Mouse (Mus musculus) forebrain, embryonic 13.5 days (tissue): ENCODE results near the gene Dmgdh. TPM values are rescaled to one million over a fixed set of nuclear protein-coding genes. Genes with fewer than 3 reads are reported as not detected.
A peak's percentile ranks its signal among the peaks of the same experiment; 100 is the strongest.

Experiments used
- ATAC-seq: fragments of 200-750 bp; cut with Nextera tagmentation; 2 replicates; pipeline ENCODE4 v1.8.0; 2017
- H3K27ac ChIP-seq: fragments of 300-500 bp; sonication (generic); 2 replicates; pipeline ENCODE4 v1.5.1; 2015; ENCODE audit warnings: inconsistent platforms, mild to moderate bottlenecking, moderate library complexity
- H3K27me3 ChIP-seq: fragments of 300-500 bp; sonication (generic); 2 replicates; pipeline ENCODE4 v1.6.1; 2015; ENCODE audit warnings: mild to moderate bottlenecking, inconsistent platforms
- H3K36me3 ChIP-seq: fragments of 300-500 bp; sonication (generic); 2 replicates; pipeline ENCODE4 v1.6.1; 2015; ENCODE audit warnings: mild to moderate bottlenecking, inconsistent platforms; ENCODE audit not compliant: poor library complexity, severe bottlenecking
- H3K4me1 ChIP-seq: fragments of 300-500 bp; sonication (generic); 2 replicates; pipeline ENCODE4 v1.6.1; 2015; ENCODE audit warnings: inconsistent platforms
- H3K4me2 ChIP-seq: fragments of 300-500 bp; sonication (generic); 2 replicates; pipeline ENCODE4 v1.6.1; 2015; ENCODE audit warnings: inconsistent platforms, mild to moderate bottlenecking, moderate library complexity
- H3K4me3 ChIP-seq: fragments of 300-500 bp; sonication (generic); 2 replicates; pipeline ENCODE4 v1.5.1; 2015; ENCODE audit warnings: mild to moderate bottlenecking, inconsistent platforms
- H3K9ac ChIP-seq: fragments of 300-500 bp; sonication (generic); 2 replicates; pipeline ENCODE4 v1.6.1; 2015; ENCODE audit warnings: mild to moderate bottlenecking, inconsistent platforms
- H3K9me3 ChIP-seq: fragments of 300-500 bp; sonication (generic); replicated peaks from 2 replicates; pipeline ENCODE4 v1.6.1; 2016; ENCODE audit warnings: inconsistent platforms
- WGBS: fragments of 180-500 bp; shearing (Covaris S2); methylation state at CpG from one replicate; pipeline ENCODE4 v1.1.7; 2015; 5-methylcytosine and 5-hydroxymethylcytosine counted together
- polyA plus RNA-seq: library from polyadenylated mRNA; unstranded; fragments of >200 nt; fragmentation: Nextera tagmentation; extraction: Ambion mirVana; gene quantifications from 2 replicates; pipeline ENCODE4 v1.2.1, GENCODE M21; 2015

Dmgdh gene
- polyA plus RNA-seq = 0.06 and 0.10 TPM in 2 replicates

DNA sequence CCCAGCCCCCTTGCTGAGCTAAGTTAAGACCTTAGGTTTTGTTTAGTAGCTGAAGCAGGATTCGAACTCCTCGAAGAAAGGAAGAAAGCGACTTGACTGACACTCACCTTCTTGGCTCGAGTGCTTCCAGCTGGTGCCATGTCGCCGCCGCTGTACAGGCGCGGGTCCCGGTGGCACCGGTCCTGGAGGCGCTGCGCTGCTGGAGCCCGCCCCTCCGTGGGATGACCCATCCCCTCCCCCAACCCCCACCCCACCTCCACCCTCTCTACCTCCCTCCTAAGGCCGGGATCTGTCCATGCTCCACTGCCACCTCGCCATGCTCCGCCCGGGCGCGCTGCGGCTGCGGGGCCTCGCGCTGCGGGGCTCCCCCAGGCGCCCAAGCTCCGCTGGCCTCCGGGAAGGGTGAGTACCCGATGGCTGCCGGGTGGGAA, at the start of gene Dmgdh, which contains the start of gene Bhmt2:
TSS of gene Dmgdh (plus strand) at position 303 of the 431 bp plus-strand sequence.
TSS of gene Bhmt2 (minus strand) at position 172 of the 431 bp plus-strand sequence.
- no peak for ATAC-seq
- no peak within 1 kb of the TSS for H3K4me3 ChIP-seq

GRCm38 (mm10) chr13:93628861-93629260, 45.4 kb upstream of the Dmgdh start:
- WGBS = 21% methylated on average over 6 of the region's 6 CpGs
- Histone ChIP-seq H3K27me3 (no peaks in the 10 kb centered on the region), H3K36me3 (no peaks in the 10 kb centered on the region), H3K27ac (no peak overlapping the region), H3K4me2 (no peak overlapping the region), H3K4me1 (peaks cover 5% of the 10 kb centered on the region; the same call in 1 of the 2 replicates), H3K4me3 (no peak overlapping the region), H3K9ac (no peak overlapping the region), H3K9me3 (no peaks in the 10 kb centered on the region)
- ATAC-seq = no peak

More for the DNA sequence above, at the start of gene Dmgdh, which contains the start of gene Bhmt2:
- no peaks in the 10 kb centered on the region for H3K36me3 ChIP-seq
- H3K27ac ChIP-seq = no peak within 1 kb of the TSS
- peaks cover 13% of the 10 kb centered on the region for H3K27me3 ChIP-seq
- H3K9me3 ChIP-seq = no peaks in the 10 kb centered on the region
- H3K4me1 ChIP-seq = 0 out of 2 replicates have a peak, but pooled peaks cover 6% of the 10 kb centered on the region
- peak within 1 kb of the TSS; percentile 33 for H3K4me2 ChIP-seq
- no peak within 1 kb of the TSS for H3K9ac ChIP-seq
- 6% methylated on average over 29 of the region's 31 CpGs for whole genome bisulfite sequencing

DNA sequence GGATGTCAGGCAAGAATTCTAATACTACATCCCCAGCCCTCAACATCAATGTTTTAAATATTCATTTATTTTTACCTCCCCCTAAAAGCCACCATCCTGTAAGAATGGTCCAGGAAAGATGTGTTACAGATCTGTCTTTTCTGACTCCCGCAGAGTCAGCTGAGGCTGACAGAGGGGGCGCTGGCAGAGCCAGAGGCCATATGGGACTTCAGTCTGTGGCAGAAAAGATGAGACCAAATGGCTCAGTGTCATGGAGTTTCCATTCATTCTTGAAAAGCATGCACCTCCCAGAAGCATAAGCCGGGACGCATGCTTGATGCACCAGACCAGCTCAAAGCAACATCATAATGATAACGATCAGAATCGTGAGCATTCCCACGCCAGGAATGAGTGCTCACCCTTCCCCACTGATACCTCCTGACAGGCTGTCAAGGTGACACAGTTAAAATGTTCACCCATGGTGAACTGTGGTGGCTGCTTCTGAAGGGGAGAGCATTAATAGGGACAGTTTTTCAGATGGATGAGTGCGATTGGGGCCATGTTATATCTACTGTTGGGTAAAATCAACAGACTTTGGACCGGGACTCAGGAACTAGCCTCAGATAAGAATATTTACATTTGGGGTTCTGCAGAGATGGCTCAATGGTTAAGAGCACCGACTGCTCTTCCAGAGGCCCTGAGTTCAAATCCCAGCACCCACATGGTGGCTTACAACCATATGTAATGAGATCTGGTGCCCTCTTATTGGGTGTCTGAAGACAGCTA, 43.1 kb upstream of the Dmgdh start:
- no peak overlapping the region for H3K9ac ChIP-seq
- no peaks in the 10 kb centered on the region for H3K9me3 ChIP-seq
- WGBS = 90% methylated on average over 10 of the region's 10 CpGs
- H3K4me1 ChIP-seq = peaks cover 5% of the 10 kb centered on the region; the same call in 1 of the 2 replicates
- no peak overlapping the region for H3K4me2 ChIP-seq
- H3K27me3 ChIP-seq = no peaks in the 10 kb centered on the region
- no peak for ATAC-seq
- H3K36me3 ChIP-seq = no peaks in the 10 kb centered on the region
- no peak overlapping the region for H3K4me3 ChIP-seq
- H3K27ac ChIP-seq = no peak overlapping the region

DNA sequence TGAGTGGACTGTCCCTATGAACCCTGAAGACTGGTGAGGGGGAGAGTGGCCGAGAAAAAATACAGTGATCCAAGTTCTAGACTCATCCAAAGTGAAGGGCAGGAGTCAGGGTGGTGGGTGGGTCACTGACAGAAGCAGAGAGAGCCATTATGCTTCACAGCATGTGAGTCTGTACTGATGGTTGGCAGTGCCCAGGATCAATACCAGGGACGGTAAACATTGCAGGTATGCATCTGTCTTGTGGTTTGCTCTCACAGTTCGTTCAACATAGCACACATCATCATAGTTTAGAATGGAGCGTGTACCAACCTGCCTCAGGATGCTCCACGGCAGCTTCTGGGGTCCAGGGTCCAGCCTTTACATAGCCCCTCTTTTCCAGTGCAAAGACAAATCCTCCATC, 41.3 kb upstream of the Dmgdh start:
- Histone ChIP-seq H3K9ac (no peak overlapping the region), H3K4me1 (peaks cover 5% of the 10 kb centered on the region; the same call in 1 of the 2 replicates), H3K36me3 (no peaks in the 10 kb centered on the region), H3K4me3 (no peak overlapping the region), H3K27me3 (no peaks in the 10 kb centered on the region), H3K27ac (no peak overlapping the region), H3K9me3 (no peaks in the 10 kb centered on the region), H3K4me2 (no peak overlapping the region)
- no peak for ATAC-seq
- 84% methylated on average over 5 of the region's 5 CpGs for WGBS

- Histone ChIP-seq H3K9me3 (no peaks in the 10 kb centered on the region), H3K27me3 (no peaks in the 10 kb centered on the region), H3K36me3 (no peaks in the 10 kb centered on the region), H3K9ac (no peak overlapping the region), H3K27ac (no peak overlapping the region), H3K4me1 (no peaks in the 10 kb centered on the region), H3K4me2 (no peak overlapping the region), H3K4me3 (no peak overlapping the region)
- 82% methylated on average over 1 of the region's 1 CpGs for WGBS
- no peak for ATAC-seq
Measured at GRCm38 (mm10) chr13:93636561-93636960, 37.7 kb upstream of the Dmgdh start.

- Histone ChIP-seq H3K9me3 (no peaks in the 10 kb centered on the region), H3K4me1 (no peaks in the 10 kb centered on the region), H3K4me2 (no peak within 1 kb of the TSS), H3K27ac (no peak within 1 kb of the TSS), H3K9ac (no peak within 1 kb of the TSS), H3K36me3 (no peaks in the 10 kb centered on the region), H3K4me3 (no peak within 1 kb of the TSS), H3K27me3 (no peaks in the 10 kb centered on the region)
- no peak for ATAC-seq
- WGBS = 80% methylated on average over 19 of the region's 19 CpGs
Measured at GRCm38 (mm10) chr13:93637282-93638245, 36.7 kb upstream of the Dmgdh start, which contains the start of gene Bhmt. Gene Bhmt (minus strand): TSS chr13:93637961.

DNA sequence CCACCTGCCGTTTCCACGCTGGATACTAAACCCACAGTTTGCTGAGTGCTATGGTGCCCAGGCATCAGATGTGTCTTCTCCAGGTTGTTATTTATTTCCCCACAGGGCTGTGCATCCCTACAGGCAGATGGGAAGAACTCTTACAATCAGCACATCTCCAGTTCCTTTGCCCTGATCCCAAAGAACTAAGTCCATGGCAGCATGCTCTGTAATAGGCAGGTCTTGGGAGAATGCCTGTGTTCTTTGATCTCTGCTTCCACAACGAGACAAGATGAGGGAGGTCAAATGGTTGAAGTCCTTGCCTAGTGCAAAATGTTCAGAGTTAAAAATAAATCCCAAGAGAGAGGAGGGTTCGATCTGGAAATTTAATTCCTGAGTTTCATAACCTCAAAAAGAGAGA, 34.6 kb upstream of the Dmgdh start:
- no peak overlapping the region for H3K4me2 ChIP-seq
- H3K27me3 ChIP-seq = no peaks in the 10 kb centered on the region
- H3K36me3 ChIP-seq = no peaks in the 10 kb centered on the region
- no peak overlapping the region for H3K4me3 ChIP-seq
- H3K9ac ChIP-seq = no peak overlapping the region
- H3K27ac ChIP-seq = no peak overlapping the region
- no peaks in the 10 kb centered on the region for H3K9me3 ChIP-seq
- 77% methylated on average over 4 of the region's 4 CpGs for WGBS
- ATAC-seq = no peak
- no peaks in the 10 kb centered on the region for H3K4me1 ChIP-seq

DNA sequence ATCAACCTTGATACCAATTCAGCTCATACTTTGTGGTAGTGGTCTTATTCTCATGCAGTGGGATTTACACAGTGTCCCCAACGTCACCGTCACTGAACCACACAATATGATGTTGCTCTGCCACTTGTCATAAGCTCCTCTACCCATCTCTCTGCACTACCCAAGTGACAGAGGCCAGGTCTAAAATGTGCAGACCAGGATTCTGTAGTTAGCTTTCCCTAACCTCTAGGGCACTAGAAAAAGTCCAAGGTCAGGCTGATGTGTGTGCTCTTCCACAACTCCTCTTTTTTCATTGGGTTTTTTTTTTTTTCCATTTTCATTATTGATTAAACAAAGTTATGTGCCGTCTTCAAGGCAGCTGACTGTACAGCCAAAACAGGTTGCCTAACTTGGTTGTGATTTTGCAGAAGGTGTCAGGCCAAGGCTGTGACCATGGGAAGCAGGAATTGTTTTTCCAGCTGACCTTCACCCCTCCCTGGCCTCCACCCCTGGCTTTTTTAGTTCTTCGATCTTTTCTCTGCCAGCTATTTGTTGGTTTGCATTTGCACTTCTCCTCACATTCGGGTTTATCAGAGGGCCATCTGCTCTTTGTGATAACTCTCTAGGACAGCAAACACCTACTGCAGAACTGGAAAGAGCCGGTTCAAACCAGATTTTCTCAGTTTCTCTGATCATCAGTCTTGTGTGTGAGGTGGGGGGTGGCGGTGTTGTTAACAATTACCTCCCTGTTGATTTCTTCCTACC, 25.7 kb upstream of the Dmgdh start:
- 91% methylated on average over 7 of the region's 7 CpGs for WGBS

DNA sequence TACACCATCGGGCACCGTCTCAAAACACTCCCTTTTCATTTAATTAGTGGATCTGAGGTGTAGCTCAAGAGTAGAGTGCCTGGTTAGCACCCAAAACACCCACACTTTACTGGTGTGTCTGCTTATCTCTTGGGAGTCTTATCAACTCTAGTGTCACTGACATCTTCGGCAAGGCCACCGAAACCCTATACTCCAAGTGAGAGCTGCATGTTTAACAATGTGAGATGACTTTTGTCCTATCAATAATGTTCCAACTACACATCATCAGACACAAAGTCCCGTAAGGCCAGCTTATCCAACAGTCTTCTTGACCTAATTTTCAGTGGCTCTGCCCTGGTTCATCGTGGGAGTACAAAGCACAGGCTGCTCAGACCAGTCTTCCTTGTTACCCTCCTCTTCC, 20.9 kb upstream of the Dmgdh start:
- H3K36me3 ChIP-seq = no peaks in the 10 kb centered on the region
- no peak for ATAC-seq
- no peak overlapping the region for H3K4me2 ChIP-seq
- no peak overlapping the region for H3K4me3 ChIP-seq
- H3K9me3 ChIP-seq = 0 out of 2 replicates have a peak, but pooled peaks cover 3% of the 10 kb centered on the region
- no peak overlapping the region for H3K9ac ChIP-seq
- no peaks in the 10 kb centered on the region for H3K27me3 ChIP-seq
- 90% methylated on average over 6 of the region's 6 CpGs for WGBS
- no peaks in the 10 kb centered on the region for H3K4me1 ChIP-seq
- no peak overlapping the region for H3K27ac ChIP-seq

More for the DNA sequence above, 25.7 kb upstream of the Dmgdh start:
- Histone ChIP-seq H3K9ac (no peak overlapping the region), H3K36me3 (no peaks in the 10 kb centered on the region), H3K4me2 (no peak overlapping the region), H3K9me3 (no peaks in the 10 kb centered on the region), H3K27me3 (no peaks in the 10 kb centered on the region), H3K27ac (no peak overlapping the region), H3K4me3 (no peak overlapping the region), H3K4me1 (no peaks in the 10 kb centered on the region)
- no peak for ATAC-seq

- no peaks in the 10 kb centered on the region for H3K4me1 ChIP-seq
- no peak overlapping the region for H3K27ac ChIP-seq
- H3K4me2 ChIP-seq = no peak overlapping the region
- no peaks in the 10 kb centered on the region for H3K36me3 ChIP-seq
- ATAC-seq = no peak
- 0 out of 2 replicates have a peak, but pooled peaks cover 3% of the 10 kb centered on the region for H3K9me3 ChIP-seq
- H3K4me3 ChIP-seq = no peak overlapping the region
- 72% methylated on average over 5 of the region's 5 CpGs for WGBS
- H3K9ac ChIP-seq = no peak overlapping the region
- no peaks in the 10 kb centered on the region for H3K27me3 ChIP-seq
Measured at GRCm38 (mm10) chr13:93657941-93658340, 16.3 kb upstream of the Dmgdh start.

- H3K36me3 ChIP-seq = no peaks in the 10 kb centered on the region
- no peak overlapping the region for H3K4me2 ChIP-seq
- WGBS = 93% methylated on average over 4 of the region's 4 CpGs
- no peaks in the 10 kb centered on the region for H3K27me3 ChIP-seq
- no peak overlapping the region for H3K4me3 ChIP-seq
- H3K27ac ChIP-seq = no peak overlapping the region
- ATAC-seq = no peak
- no peaks in the 10 kb centered on the region for H3K9me3 ChIP-seq
- H3K9ac ChIP-seq = no peak overlapping the region
- no peaks in the 10 kb centered on the region for H3K4me1 ChIP-seq
Measured at GRCm38 (mm10) chr13:93667586-93667985, 6.6 kb upstream of the Dmgdh start.
